In the genomic region with DNA sequence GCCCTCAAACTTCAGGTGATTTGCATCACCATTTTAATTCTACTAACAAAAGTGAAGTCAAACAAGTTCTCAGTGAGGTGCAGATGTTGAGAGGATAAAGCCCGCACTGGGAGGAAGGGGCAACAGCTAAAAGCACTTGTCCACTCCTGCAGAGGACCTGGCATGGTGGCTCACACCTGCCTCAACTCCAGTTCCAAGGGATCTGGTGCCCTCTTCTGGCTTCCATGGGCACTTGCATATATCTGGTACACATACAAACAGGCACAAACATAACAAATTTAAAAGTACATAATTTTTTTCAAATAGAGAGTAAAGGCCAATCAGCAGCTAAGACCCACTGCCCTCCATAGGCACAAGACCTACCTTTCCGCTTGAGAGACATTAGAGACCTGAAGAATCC, we compare ENCODE assay signal across 14 mouse cellular contexts. TPM values are rescaled to one million over a fixed set of nuclear protein-coding genes. Genes with fewer than 3 reads are reported as not detected.
DNase-seq lines count a peak whose midpoint lies in the region; ATAC-seq and TF ChIP-seq lines count a peak whose summit lies in the region.
"Had no signal": no experiment of that assay in that cellular context is flagged by ENCODE, and none has a peak within 500 bp of the region (broad histone marks: within the 10 kb centered on the region; RNA-seq: fewer than 3 reads in every experiment).

No protein-coding gene starts in this region.

- intact Hi-C loops in gastrocnemius, adult 2 months (cut with DNase I), result no loop called here
- intact Hi-C loops in gastrocnemius, postnatal 36 days (cut with DNase I), result no loop called here

- H3K36me3 ChIP-seq in liver, postnatal 0 days (replicated peaks; ENCODE audit: insufficient read depth, low read length), result peaks cover 15% of the 10 kb centered on the region
- H3K36me3 ChIP-seq in liver, embryonic 12.5 days, result peaks cover 49% of the 10 kb centered on the region
- H3K36me3 ChIP-seq: hindbrain, embryonic 15.5 days had no signal

- H3K27ac ChIP-seq in gastrocnemius, adult 2 months, result no peak overlapping the region
- no peak overlapping the region for H3K27ac ChIP-seq in liver, postnatal 0 days (ENCODE audit: low read depth)
- no peak overlapping the region for H3K27ac ChIP-seq in liver, embryonic 12.5 days
- H3K27ac ChIP-seq: heart, embryonic 13.5 days; hindbrain, embryonic 15.5 days; limb, embryonic 15.5 days had no signal

- no peaks in the 10 kb centered on the region for H3K9me3 ChIP-seq in liver, postnatal 0 days (ENCODE audit: low read length)
- no peaks in the 10 kb centered on the region for H3K9me3 ChIP-seq in liver, embryonic 12.5 days (replicated peaks)
- H3K9me3 ChIP-seq: heart, embryonic 13.5 days; hindbrain, embryonic 15.5 days; limb, embryonic 15.5 days had no signal

- ATAC-seq in liver, postnatal 0 days, result no peak
- no peak for ATAC-seq in liver, embryonic 12.5 days

- H3K4me2 ChIP-seq in liver, postnatal 0 days (ENCODE audit: low read depth, low read length), result no peak overlapping the region
- H3K4me2 ChIP-seq in liver, embryonic 12.5 days, result no peak overlapping the region
- H3K4me2 ChIP-seq: heart, embryonic 13.5 days; hindbrain, embryonic 15.5 days; limb, embryonic 15.5 days had no signal

- no peak for DNase-seq in gastrocnemius, adult 2 months
- DNase-seq in gastrocnemius, postnatal 36 days, result no peak
- DNase-seq in liver, postnatal 0 days, result no peak
- DNase-seq in R1 (ENCODE audit: low read depth, low spot score), result peak; percentile 44
- DNase-seq in naive thymus-derived CD4-positive, alpha-beta T cell, adult 2 months (ENCODE audit: low read depth), result peak; percentile 10
- DNase-seq in cerebellum, adult 18-20 months, result no peak
- DNase-seq in thymus, postnatal 0 days (ENCODE audit: low spot score), result no peak
- DNase-seq: B cell, adult 2 months; kidney, postnatal 14 days; thymus, postnatal 25 days had no signal

- H3K9ac ChIP-seq in liver, postnatal 0 days (replicated peaks), result no peak overlapping the region
- no peak overlapping the region for H3K9ac ChIP-seq in liver, embryonic 12.5 days
- H3K9ac ChIP-seq: heart, embryonic 13.5 days; hindbrain, embryonic 15.5 days; limb, embryonic 15.5 days had no signal

- TF ChIP-seq CTCF in gastrocnemius, adult 2 months (IDR thresholded peaks at IDR 0.05), result peak; percentile 59
- peak; percentile 57 for TF ChIP-seq CTCF in liver, postnatal 0 days (IDR thresholded peaks at IDR 0.05; ENCODE audit: low read depth)

- TF ChIP-seq EP300 in liver, postnatal 0 days (IDR thresholded peaks at IDR 0.05; ENCODE audit: low read depth), result no peak

- 86% methylated on average over 2 of the region's 2 CpGs for WGBS in liver, postnatal 0 days (ENCODE audit: insufficient replicate concordance)
- WGBS in liver, embryonic 12.5 days (ENCODE audit: insufficient replicate concordance), result 91% methylated on average over 2 of the region's 2 CpGs

- no peaks in the 10 kb centered on the region for H3K27me3 ChIP-seq in liver, postnatal 0 days (ENCODE audit: insufficient read depth, low read length)
- no peaks in the 10 kb centered on the region for H3K27me3 ChIP-seq in liver, embryonic 12.5 days (replicated peaks)
- H3K27me3 ChIP-seq: heart, embryonic 13.5 days; hindbrain, embryonic 15.5 days; limb, embryonic 15.5 days had no signal

- H3K4me1 ChIP-seq in liver, postnatal 0 days (ENCODE audit: insufficient read depth), result peaks cover 3% of the 10 kb centered on the region; the same call in 1 of the 2 replicates
- peaks cover 39% of the 10 kb centered on the region for H3K4me1 ChIP-seq in liver, embryonic 12.5 days
- H3K4me1 ChIP-seq: hindbrain, embryonic 15.5 days had no signal

- H3K4me3 ChIP-seq in gastrocnemius, adult 2 months, result no peak overlapping the region
- H3K4me3 ChIP-seq in liver, postnatal 0 days (ENCODE audit: low read depth, low read length), result no peak overlapping the region
- no peak overlapping the region for H3K4me3 ChIP-seq in liver, embryonic 12.5 days
- H3K4me3 ChIP-seq: heart, embryonic 13.5 days; hindbrain, embryonic 15.5 days; limb, embryonic 15.5 days had no signal

RNA-seq across cellular contexts. Expression of a gene that starts 10.5 kb away (rescaled TPM):
- 1 to 10 TPM; 7.7 to 9.6 TPM for total RNA-seq in gastrocnemius, adult 2 months (2021)
- 1 to 10 TPM; 6.4 to 6.6 TPM for total RNA-seq in gastrocnemius, postnatal 36 days (2021)
- polyA plus RNA-seq in liver, postnatal 0 days (2015; fragmentation: Nextera tagmentation; extraction: Ambion mirVana), result 10.5 and 12.9 TPM in 2 replicates
- polyA plus RNA-seq in liver, embryonic 12.5 days (2016; fragmentation: Nextera tagmentation; extraction: Ambion mirVana), result 37.6 and 40.7 TPM in 2 replicates
- polyA plus RNA-seq in thymus, postnatal 0 days (2015; fragmentation: Nextera tagmentation; extraction: Ambion mirVana), result 25.3 and 27.0 TPM in 2 replicates

RNA-seq across cellular contexts. Expression of a gene that starts 38.4 kb away (rescaled TPM):
- total RNA-seq in gastrocnemius, adult 2 months (2021), result 1 to 10 TPM; 6.3 to 6.8 TPM
- 1 to 10 TPM; 5.3 to 7.3 TPM for total RNA-seq in gastrocnemius, postnatal 36 days (2021)
- polyA plus RNA-seq in liver, postnatal 0 days (2015; fragmentation: Nextera tagmentation; extraction: Ambion mirVana), result 7.8 and 8.1 TPM in 2 replicates
- polyA plus RNA-seq in liver, embryonic 12.5 days (2016; fragmentation: Nextera tagmentation; extraction: Ambion mirVana), result 16.5 and 17.2 TPM in 2 replicates
- polyA plus RNA-seq in thymus, postnatal 0 days (2015; fragmentation: Nextera tagmentation; extraction: Ambion mirVana), result 18.6 and 21.3 TPM in 2 replicates

RNA-seq across cellular contexts. Expression of a gene that starts 47.9 kb away (rescaled TPM):
- under 1 TPM; 0.28 to 0.81 TPM for total RNA-seq in gastrocnemius, adult 2 months (2021)
- under 1 TPM; 0.33 to 0.35 TPM for total RNA-seq in gastrocnemius, postnatal 36 days (2021)
- 0.12 and 0.13 TPM in 2 replicates for polyA plus RNA-seq in liver, postnatal 0 days (2015; fragmentation: Nextera tagmentation; extraction: Ambion mirVana)
- 0.07 and 0.10 TPM in 2 replicates for polyA plus RNA-seq in liver, embryonic 12.5 days (2016; fragmentation: Nextera tagmentation; extraction: Ambion mirVana)
- 0.17 and 0.29 TPM in 2 replicates for polyA plus RNA-seq in thymus, postnatal 0 days (2015; fragmentation: Nextera tagmentation; extraction: Ambion mirVana)

RNA-seq across cellular contexts. Expression of a gene that starts 56.5 kb away (rescaled TPM):
- 10 to 100 TPM; 15.6 to 22.2 TPM for total RNA-seq in gastrocnemius, adult 2 months (2021)
- 10 to 100 TPM; 13.9 to 18.5 TPM for total RNA-seq in gastrocnemius, postnatal 36 days (2021)
- 3.3 and 3.7 TPM in 2 replicates for polyA plus RNA-seq in liver, postnatal 0 days (2015; fragmentation: Nextera tagmentation; extraction: Ambion mirVana)
- polyA plus RNA-seq in liver, embryonic 12.5 days (2016; fragmentation: Nextera tagmentation; extraction: Ambion mirVana), result 12.0 and 14.0 TPM in 2 replicates
- polyA plus RNA-seq in thymus, postnatal 0 days (2015; fragmentation: Nextera tagmentation; extraction: Ambion mirVana), result 12.1 and 16.0 TPM in 2 replicates

Comparison
In these comparisons a context has a peak if more than half of its experiments do, and no peak if none do; other contexts are left out.
1. DNase-seq: peak in R1 (single experiment) and naive thymus-derived CD4-positive, alpha-beta T cell, adult 2 months (single experiment); none in gastrocnemius, adult 2 months (single experiment), gastrocnemius, postnatal 36 days (0 of 2), liver, postnatal 0 days (single experiment), cerebellum, adult 18-20 months (0 of 2) and thymus, postnatal 0 days (single experiment).